ENCODE assay signal across 23 mouse cellular contexts in the genomic region with DNA sequence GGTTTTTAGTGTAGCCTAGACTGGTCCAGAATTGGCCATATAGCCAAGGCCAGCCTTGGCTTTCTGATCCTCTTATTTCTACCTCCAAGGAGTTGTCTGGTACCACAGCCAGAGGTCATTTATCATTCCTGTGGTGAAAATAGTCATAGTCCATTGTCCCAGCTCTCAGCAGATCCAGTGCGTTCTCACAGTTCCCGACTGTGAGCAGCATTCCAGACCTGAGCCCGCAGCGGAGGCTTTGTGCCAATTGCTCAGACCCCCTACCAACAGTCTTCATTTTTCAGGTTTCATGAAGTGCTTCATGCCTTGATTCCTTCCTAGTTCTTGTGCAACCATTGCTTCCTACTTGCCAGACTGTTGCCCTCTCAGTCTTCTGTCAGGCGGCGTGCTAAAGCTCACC.
A peak's percentile ranks its signal among the peaks of the same experiment; 100 is the strongest.
DNase-seq lines count a peak whose midpoint lies in the region; ATAC-seq and TF ChIP-seq lines count a peak whose summit lies in the region.
"Had no signal": no experiment of that assay in that cellular context is flagged by ENCODE, and none has a peak within 500 bp of the region (broad histone marks: within the 10 kb centered on the region; RNA-seq: fewer than 3 reads in every experiment).

No protein-coding gene starts in this region.

- 92% methylated on average over 6 of the region's 6 CpGs for WGBS in midbrain, embryonic 11.5 days
- WGBS in midbrain, embryonic 14.5 days: 89% methylated on average over 6 of the region's 6 CpGs
- 92% methylated on average over 6 of the region's 6 CpGs for WGBS in liver, embryonic 11.5 days

- H3K27me3 ChIP-seq in midbrain, embryonic 11.5 days (ENCODE audit: control insufficient read depth, insufficient read depth, low read length): no peaks in the 10 kb centered on the region
- H3K27me3 ChIP-seq in midbrain, embryonic 14.5 days (ENCODE audit: control insufficient read depth, insufficient read depth, low read length): no peaks in the 10 kb centered on the region
- H3K27me3 ChIP-seq in Patski: no peaks in the 10 kb centered on the region
- H3K27me3 ChIP-seq in liver, embryonic 11.5 days (replicated peaks; ENCODE audit: control insufficient read depth, insufficient read depth, low read length): no peaks in the 10 kb centered on the region
- H3K27me3 ChIP-seq: CH12.LX had no signal

- H3K4me2 ChIP-seq in midbrain, embryonic 11.5 days: no peak overlapping the region
- H3K4me2 ChIP-seq in midbrain, embryonic 14.5 days (ENCODE audit: low read length): no peak overlapping the region
- no peak overlapping the region for H3K4me2 ChIP-seq in liver, embryonic 11.5 days

- no peak overlapping the region for H3K9ac ChIP-seq in midbrain, embryonic 11.5 days (ENCODE audit: low read length)
- no peak overlapping the region for H3K9ac ChIP-seq in midbrain, embryonic 14.5 days (replicated peaks; ENCODE audit: low read length)
- no peak overlapping the region for H3K9ac ChIP-seq in liver, embryonic 11.5 days (ENCODE audit: low read depth, low read length)

- ATAC-seq in midbrain, embryonic 11.5 days (ENCODE audit: low FRiP score): no peak
- ATAC-seq in midbrain, embryonic 14.5 days (ENCODE audit: low FRiP score, low TSS enrichment): no peak
- peak; percentile 88 for ATAC-seq in Patski
- ATAC-seq in liver, embryonic 11.5 days (replicated peaks; ENCODE audit: low FRiP score): no peak
- ATAC-seq: activated CD4-positive, CD25-positive, alpha-beta regulatory T cell, adult 4 months; CD4-positive, CD25-positive, alpha-beta regulatory T cell, adult 4 months had no signal

- in situ Hi-C loops in Patski (cut with MboI; ENCODE audit: low pct_unique_long_range_greater_than_20kb): no loop called here

- DNase-seq in cerebellum, postnatal 10 days: peak; percentile 15 to 16
- DNase-seq in cerebellum, adult 11-12 months: no peak
- DNase-seq in midbrain, embryonic 11.5 days (ENCODE audit: low spot score, missing footprints): peak; percentile 33
- no peak for DNase-seq in midbrain, embryonic 14.5 days
- DNase-seq in Muller cell, postnatal 12 days (ENCODE audit: inconsistent ontology term): peak; percentile 47
- DNase-seq in Patski (ENCODE audit: low read depth, low spot score): peak; percentile 82
- no peak for DNase-seq in liver, embryonic 11.5 days (ENCODE audit: low spot score)
- DNase-seq in thymus, postnatal 10 days (ENCODE audit: low spot score in 2 of 2): no peak
- DNase-seq: adrenal gland, adult 2 months; adrenal gland, adult 8-10 months; adrenal gland, postnatal 10 days; adrenal gland, postnatal 14 days; adrenal gland, postnatal 25 days; adrenal gland, postnatal 36 days; B cell, adult 2 months; cerebellum, adult 11 months; cerebellum, adult 18-20 months; cerebellum, adult 2 months; cerebellum, adult 8-10 months had no signal

- H3K4me3 ChIP-seq in midbrain, embryonic 11.5 days (ENCODE audit: low read depth, low read length): no peak overlapping the region
- no peak overlapping the region for H3K4me3 ChIP-seq in midbrain, embryonic 14.5 days (replicated peaks; ENCODE audit: low read depth, low read length)
- H3K4me3 ChIP-seq in liver, embryonic 11.5 days (ENCODE audit: low read depth, low read length): no peak overlapping the region

- POLR2A ChIA-PET in Patski (lab: Charles Lee): no interaction called here

- H3K9me3 ChIP-seq in midbrain, embryonic 11.5 days (ENCODE audit: control insufficient read depth, low read length): no peaks in the 10 kb centered on the region
- no peaks in the 10 kb centered on the region for H3K9me3 ChIP-seq in midbrain, embryonic 14.5 days (ENCODE audit: control insufficient read depth, low read length)
- no peaks in the 10 kb centered on the region for H3K9me3 ChIP-seq in liver, embryonic 11.5 days (ENCODE audit: control insufficient read depth, low read length)

- H3K4me1 ChIP-seq in midbrain, embryonic 11.5 days (ENCODE audit: control insufficient read depth, insufficient read depth, low read length): no peaks in the 10 kb centered on the region
- no peaks in the 10 kb centered on the region for H3K4me1 ChIP-seq in midbrain, embryonic 14.5 days (ENCODE audit: control insufficient read depth, insufficient read depth, low read length)
- no peaks in the 10 kb centered on the region; the same call in 1 of the 2 replicates for H3K4me1 ChIP-seq in liver, embryonic 11.5 days (replicated peaks; ENCODE audit: control insufficient read depth, insufficient read depth, low read length)

- no peak for TF ChIP-seq CTCF in Patski (IDR thresholded peaks at IDR 0.05)

- no peak overlapping the region for H3K27ac ChIP-seq in midbrain, embryonic 11.5 days (ENCODE audit: low read depth, low read length)
- H3K27ac ChIP-seq in midbrain, embryonic 14.5 days (replicated peaks; ENCODE audit: low read depth, low read length): no peak overlapping the region
- H3K27ac ChIP-seq in liver, embryonic 11.5 days (ENCODE audit: low read depth, low read length): no peak overlapping the region

- CTCF ChIA-PET in Patski (lab: Charles Lee): no interaction called here

- H3K36me3 ChIP-seq in midbrain, embryonic 11.5 days (ENCODE audit: control insufficient read depth, insufficient read depth, low read length): no peaks in the 10 kb centered on the region
- no peaks in the 10 kb centered on the region for H3K36me3 ChIP-seq in midbrain, embryonic 14.5 days (ENCODE audit: control insufficient read depth, insufficient read depth, low read length)
- no peaks in the 10 kb centered on the region for H3K36me3 ChIP-seq in liver, embryonic 11.5 days (ENCODE audit: control insufficient read depth, insufficient read depth, low read length)
- H3K36me3 ChIP-seq: G1E had no signal

Comparison
In these comparisons a context has a peak if more than half of its experiments do, and no peak if none do; other contexts are left out.
1. DNase-seq: peak in cerebellum, postnatal 10 days (2 of 2), midbrain, embryonic 11.5 days (single experiment), Muller cell, postnatal 12 days (single experiment) and Patski (single experiment); none in cerebellum, adult 11-12 months (single experiment), midbrain, embryonic 14.5 days (single experiment), liver, embryonic 11.5 days (single experiment) and thymus, postnatal 10 days (0 of 2).